Mouse (Mus musculus) macrophage (primary cell): ENCODE results near the gene Fabp6. TPM values are rescaled to one million over a fixed set of nuclear protein-coding genes. Genes with fewer than 3 reads are reported as not detected.

Experiments used
- H3K27ac ChIP-seq: fragments of 350-480 bp; formaldehyde crosslinking; 2 replicates; pipeline ENCODE4 v1.9.0; 2021
- H3K36me3 ChIP-seq: fragments of 350-480 bp; formaldehyde crosslinking; 2 replicates; pipeline ENCODE4 v1.9.0; 2021; ENCODE audit errors: inconsistent target
- H3K4me3 ChIP-seq: fragments of 350-480 bp; formaldehyde crosslinking; 2 replicates; pipeline ENCODE4 v1.9.0; 2021; ENCODE audit errors: inconsistent target
- H3K79me2 ChIP-seq: fragments of 350-480 bp; formaldehyde crosslinking; 2 replicates; pipeline ENCODE4 v1.9.0; 2021; ENCODE audit errors: inconsistent target
- WGBS: methylation state at CpG from one replicate; pipeline ENCODE4 v1.1.7; 2026; ENCODE audit warnings: inconsistent platforms; ENCODE audit not compliant: missing documents; 5-methylcytosine and 5-hydroxymethylcytosine counted together
- polyA plus RNA-seq: library from polyadenylated mRNA; stranded (reverse); fragments of 250-400 nt; gene quantifications from 3 replicates; pipeline ENCODE4 v1.2.4, GENCODE M21; 2018; ENCODE audit warnings: inconsistent platforms

Gene Fabp6
- polyA plus RNA-seq, 1 experiment from 2014 or later: not detected

DNA sequence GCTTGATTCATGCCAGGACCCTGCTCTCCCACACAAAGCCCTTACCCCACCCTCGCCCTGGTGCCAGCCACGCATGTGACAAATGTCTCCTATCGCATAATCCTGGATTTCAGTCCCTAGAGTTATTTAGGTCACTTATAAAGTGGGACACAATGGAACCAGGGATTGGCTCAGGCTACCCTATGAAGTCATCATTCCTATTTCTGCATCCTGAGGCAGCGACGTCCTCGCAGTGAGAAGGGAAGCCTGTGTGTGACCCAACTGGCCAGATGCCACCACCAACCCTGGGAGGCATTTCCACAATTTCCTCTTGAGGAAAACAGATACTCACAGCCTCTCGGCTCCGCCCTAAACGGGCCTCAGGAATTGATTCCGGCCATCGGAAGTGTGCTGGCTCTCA is 31.7 kb downstream of the Fabp6 start:
- H3K27ac ChIP-seq: no peak overlapping the region
- H3K36me3 ChIP-seq: no peaks in the 10 kb centered on the region
- H3K79me2 ChIP-seq: no peaks in the 10 kb centered on the region
- 20% methylated on average over 11 of the region's 11 CpGs for WGBS
- H3K4me3 ChIP-seq: no peak overlapping the region

DNA sequence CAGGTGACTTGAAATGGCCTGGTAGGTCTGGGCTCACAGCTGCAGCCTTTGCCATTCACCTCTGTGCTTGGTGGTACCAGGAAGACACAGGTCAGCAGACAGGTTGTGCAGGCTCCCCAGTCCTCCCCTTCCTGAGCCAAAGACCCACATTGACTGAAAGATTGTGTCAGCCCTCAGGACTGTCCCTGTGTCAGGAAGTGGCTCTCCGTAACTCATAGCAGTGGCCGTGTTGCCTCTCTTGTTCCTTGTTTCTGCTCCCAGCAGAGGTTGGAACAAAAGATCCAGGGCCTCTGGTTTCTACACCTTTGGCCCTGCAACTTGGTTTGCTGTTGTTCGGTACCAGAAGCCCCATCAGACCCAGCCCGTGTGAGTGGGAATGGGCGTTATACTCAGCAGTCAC is 32.2 kb downstream of the Fabp6 start:
- WGBS: 48% methylated on average over 5 of the region's 5 CpGs
- Histone ChIP-seq H3K4me3 (no peak overlapping the region), H3K79me2 (no peaks in the 10 kb centered on the region), H3K36me3 (no peaks in the 10 kb centered on the region), H3K27ac (no peak overlapping the region)

DNA sequence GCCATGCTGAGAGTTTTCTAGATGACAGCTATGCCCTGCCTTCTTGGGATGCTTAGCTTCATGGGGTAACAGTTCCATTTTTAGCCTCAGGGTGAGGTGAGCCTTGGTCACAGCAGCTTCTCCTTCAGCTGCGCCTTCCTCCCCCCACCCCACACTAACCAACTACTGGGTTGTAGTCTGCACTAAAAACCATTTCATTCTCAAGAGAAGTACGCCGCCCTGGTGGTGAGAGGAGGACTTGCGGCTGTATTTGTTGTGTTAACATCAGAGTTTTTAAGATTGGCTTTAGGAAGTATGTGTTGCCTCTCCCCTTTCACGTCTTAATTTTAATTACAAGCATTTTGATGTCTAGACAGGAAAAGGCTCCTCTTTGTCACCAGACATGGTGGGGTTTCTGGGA is 33.1 kb downstream of the Fabp6 start:
- no peaks in the 10 kb centered on the region for H3K36me3 ChIP-seq
- no peak overlapping the region for H3K4me3 ChIP-seq
- WGBS: 25% methylated on average over 5 of the region's 5 CpGs
- no peak overlapping the region for H3K27ac ChIP-seq
- no peaks in the 10 kb centered on the region for H3K79me2 ChIP-seq

DNA sequence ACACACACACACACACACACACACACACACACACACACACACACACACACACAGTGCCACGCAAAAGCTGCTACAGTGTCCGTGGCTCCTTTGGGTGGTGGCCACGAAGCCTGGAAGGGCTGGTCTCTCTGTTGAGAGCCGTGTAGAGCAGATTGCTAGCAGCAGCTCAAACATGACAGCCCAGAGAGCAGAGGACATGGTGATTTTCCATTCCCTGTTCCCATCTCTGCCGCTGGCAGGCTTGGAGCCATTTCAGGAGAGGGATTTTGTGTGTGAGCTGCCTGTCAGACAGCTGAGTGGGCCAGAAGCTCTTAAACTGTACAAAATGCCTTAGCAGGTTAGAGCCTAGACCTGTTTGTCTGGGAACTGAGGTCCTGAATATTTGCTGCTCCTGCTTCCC is 34.6 kb downstream of the Fabp6 start:
- Histone ChIP-seq H3K4me3 (no peak overlapping the region), H3K27ac (no peak overlapping the region), H3K36me3 (no peaks in the 10 kb centered on the region), H3K79me2 (no peaks in the 10 kb centered on the region)
- 91% methylated on average over 5 of the region's 5 CpGs for WGBS

DNA sequence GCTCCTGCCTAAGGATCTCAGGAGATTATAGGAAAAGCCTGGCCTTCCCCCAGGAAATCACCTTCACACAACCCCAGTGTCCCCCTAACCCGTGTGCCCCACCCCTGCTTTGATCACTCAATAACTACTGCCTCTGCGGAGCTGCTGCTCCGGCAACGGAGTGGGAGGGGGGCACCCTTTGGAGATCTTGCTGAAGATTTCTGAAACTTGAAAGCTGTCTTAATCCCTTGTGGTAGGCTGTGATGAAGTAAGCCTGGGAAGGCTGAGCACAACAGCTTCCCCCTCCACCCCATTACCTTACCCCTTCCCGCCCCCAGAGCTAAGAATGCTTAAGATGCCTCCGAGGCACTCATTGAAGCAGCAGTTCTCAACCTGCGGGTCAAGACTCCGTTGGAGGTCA is 35.5 kb downstream of the Fabp6 start:
- Histone ChIP-seq H3K36me3 (no peaks in the 10 kb centered on the region), H3K27ac (no peak overlapping the region)
- 90% methylated on average over 5 of the region's 8 CpGs for WGBS

DNA sequence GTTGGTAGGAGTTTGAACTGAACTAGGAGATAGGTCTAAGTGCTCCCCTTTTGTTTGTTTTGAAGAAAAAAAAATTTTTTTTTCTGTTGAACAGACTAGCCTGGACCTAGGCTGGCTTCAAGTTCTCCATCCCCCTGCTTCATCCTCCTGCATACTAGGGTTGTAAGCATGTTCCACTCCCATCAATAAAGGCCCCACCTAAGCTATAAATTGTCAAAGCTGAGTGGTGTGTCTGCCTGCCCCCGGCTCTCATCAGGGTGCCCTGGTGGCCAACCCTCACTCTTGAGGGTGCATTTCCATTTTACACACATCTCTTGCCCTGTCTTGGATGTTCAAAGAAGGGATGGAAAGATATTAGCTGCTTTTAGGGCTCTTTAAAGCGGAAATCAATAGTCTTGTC is 35.9 kb downstream of the Fabp6 start:
- no peaks in the 10 kb centered on the region for H3K79me2 ChIP-seq
- no peak overlapping the region for H3K27ac ChIP-seq
- 95% methylated on average over 2 of the region's 2 CpGs for WGBS
- no peaks in the 10 kb centered on the region for H3K36me3 ChIP-seq
- H3K4me3 ChIP-seq: no peak overlapping the region

More for the DNA sequence above, 35.5 kb downstream of the Fabp6 start:
- H3K4me3 ChIP-seq: no peak overlapping the region
- H3K79me2 ChIP-seq: no peaks in the 10 kb centered on the region

DNA sequence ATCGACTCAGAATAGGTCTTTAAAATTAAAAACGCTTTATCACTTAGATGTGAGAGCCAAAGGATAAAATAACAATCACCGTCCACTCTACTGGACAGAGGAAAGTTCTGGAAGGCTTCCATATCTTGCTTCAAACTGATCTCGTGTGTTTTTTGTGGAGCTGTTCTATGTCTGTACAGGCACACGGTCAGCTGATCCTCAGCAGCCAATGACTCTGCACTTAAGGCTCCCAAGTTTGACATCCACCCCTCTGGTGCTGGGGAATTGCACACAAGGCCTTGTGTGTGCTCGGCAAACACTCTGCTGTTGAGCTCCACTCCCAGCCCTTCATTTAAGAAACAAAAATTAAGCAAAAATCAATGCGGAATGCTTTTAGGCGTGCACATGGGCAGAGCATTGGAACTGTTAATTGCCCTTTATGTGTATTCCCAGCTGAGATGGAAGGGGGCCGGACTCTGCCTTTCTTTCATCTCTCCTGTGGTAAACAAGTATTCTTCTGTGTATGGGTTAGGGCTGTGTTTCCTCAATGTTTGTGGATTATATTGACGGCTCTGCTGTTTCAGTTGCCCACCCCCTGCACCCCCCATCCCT is 37.6 kb downstream of the Fabp6 start:
- 87% methylated on average over 10 of the region's 10 CpGs for WGBS
- no peaks in the 10 kb centered on the region for H3K36me3 ChIP-seq
- H3K27ac ChIP-seq: no peak overlapping the region
- no peaks in the 10 kb centered on the region for H3K79me2 ChIP-seq
- H3K4me3 ChIP-seq: no peak overlapping the region

DNA sequence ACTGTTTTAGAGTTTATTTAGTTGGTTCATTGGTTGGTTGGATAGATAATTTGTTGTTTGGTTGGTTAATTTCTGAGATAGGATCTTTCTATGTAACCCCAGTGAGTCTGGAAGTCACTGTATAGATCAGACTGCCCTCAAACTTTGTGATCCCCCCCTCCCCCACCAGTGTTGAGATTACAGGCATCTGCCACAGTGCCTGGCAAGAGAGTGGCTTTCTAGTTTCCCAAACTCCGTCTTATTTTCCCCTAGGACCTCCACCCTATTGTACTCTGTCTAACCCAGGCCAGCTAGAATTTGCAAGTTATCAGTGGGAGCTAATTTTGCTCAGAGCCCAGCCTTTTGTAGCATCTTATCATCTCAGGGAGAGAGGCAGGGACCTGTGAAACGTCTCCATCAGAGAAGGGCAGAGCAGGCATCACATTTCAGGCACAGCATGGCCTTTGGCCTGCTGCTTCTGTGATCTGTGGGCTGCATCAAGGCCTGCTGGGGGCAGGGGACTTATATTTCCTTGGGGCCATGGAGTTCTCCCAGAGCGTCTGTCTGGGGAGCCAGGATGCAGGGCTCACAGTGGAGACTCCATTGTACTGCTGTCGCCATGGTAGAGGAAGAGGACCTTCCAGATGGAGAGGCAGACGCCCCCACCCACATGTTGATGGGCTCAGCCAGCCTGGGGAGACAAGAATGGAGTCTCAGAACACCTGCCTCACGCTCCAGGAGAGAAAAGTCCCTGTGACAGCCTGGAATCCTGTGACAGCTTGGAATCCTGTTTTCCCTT is 41.6 kb downstream of the Fabp6 start:
- no peak overlapping the region for H3K27ac ChIP-seq
- H3K4me3 ChIP-seq: no peak overlapping the region
- H3K79me2 ChIP-seq: no peaks in the 10 kb centered on the region
- H3K36me3 ChIP-seq: no peaks in the 10 kb centered on the region
- 83% methylated on average over 6 of the region's 6 CpGs for WGBS

DNA sequence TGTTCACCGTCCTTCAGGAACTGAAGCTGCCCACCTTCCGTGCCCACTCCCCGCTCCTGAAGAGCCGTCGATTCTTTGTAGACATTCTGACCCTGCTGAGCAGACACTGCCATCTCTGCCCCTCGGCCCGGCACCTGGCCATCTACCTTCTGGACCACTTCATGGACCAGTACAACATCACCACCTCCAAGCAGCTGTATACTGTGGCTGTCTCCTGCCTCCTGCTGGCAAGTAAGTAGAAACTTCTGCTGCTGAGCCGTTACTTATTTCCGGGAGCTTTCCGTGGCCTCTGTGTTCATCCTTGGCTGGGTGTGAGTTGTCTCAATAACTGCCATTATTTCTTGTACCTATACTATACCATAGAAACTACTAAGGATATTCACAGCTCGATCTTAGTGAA is 44.8 kb downstream of the Fabp6 start:
- Histone ChIP-seq H3K27ac (no peak overlapping the region), H3K4me3 (no peak overlapping the region), H3K79me2 (no peaks in the 10 kb centered on the region), H3K36me3 (no peaks in the 10 kb centered on the region)
- WGBS: 94% methylated on average over 11 of the region's 11 CpGs

DNA sequence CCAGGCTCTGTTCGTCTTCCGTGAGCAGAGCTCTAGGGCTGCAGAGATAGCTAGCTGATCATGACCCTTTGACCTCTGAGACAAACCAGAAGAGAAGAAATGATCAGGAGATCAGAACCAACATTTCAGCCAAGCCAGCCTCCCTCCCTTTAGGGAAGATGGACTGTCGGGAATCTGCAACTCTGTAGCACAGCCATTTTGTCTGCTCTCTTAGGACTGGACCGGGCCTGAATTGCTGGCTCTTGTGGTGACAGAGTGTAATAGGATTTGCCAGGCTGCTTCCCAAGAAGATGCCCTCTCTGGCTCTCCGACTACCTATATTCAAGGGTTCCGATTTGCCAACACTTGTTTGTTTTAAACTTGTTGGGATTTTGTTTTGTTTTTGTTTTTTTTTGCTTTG is 48.7 kb downstream of the Fabp6 start:
- Histone ChIP-seq H3K27ac (no peak overlapping the region), H3K36me3 (no peaks in the 10 kb centered on the region), H3K4me3 (no peak overlapping the region), H3K79me2 (no peaks in the 10 kb centered on the region)
- 97% methylated on average over 6 of the region's 6 CpGs for WGBS

DNA sequence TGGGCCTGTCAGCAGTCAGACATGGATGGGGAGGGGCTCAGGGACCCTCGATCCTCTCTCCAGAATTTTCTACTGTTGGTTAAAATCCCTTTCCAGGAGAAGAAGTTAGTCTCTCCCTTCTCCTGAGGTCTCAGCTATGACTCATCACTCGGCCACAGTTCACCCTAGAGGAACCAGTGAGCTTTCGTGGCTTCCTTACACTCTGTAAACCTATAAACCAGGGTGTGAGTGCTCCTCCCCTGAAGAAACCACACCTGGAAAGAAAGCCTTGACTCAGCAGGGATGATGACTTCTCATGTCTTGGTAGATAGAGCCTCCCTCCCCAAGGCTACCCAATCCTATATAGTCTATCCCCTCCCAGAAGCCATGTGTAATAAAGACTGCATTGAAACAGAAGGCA is 49.6 kb downstream of the Fabp6 start:
- 39% methylated on average over 3 of the region's 3 CpGs for WGBS
- Histone ChIP-seq H3K36me3 (no peaks in the 10 kb centered on the region), H3K4me3 (no peak overlapping the region), H3K79me2 (no peaks in the 10 kb centered on the region), H3K27ac (no peak overlapping the region)

DNA sequence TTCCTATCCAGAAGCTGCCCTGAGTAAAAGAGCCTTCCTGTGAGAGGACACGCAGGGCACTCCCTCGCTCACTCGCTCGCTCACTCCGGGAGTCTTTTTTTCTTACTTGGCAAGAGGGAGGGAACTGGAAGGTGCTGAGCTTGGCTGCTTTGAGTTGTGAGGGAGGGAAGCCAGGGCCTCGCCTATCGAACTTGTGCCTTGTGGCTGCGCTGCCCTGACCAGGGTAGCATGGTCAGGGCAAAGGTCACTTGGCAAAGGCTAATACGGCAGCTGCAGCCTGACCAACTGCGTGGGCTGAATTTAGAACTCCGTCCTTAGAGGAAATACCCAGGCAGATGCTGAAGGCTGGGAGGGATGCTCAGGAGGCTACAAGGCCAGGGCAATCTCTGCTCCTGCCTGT is 51.6 kb downstream of the Fabp6 start:
- 95% methylated on average over 11 of the region's 11 CpGs for WGBS
- H3K36me3 ChIP-seq: no peaks in the 10 kb centered on the region
- H3K27ac ChIP-seq: no peak overlapping the region
- no peaks in the 10 kb centered on the region for H3K79me2 ChIP-seq
- H3K4me3 ChIP-seq: no peak overlapping the region

DNA sequence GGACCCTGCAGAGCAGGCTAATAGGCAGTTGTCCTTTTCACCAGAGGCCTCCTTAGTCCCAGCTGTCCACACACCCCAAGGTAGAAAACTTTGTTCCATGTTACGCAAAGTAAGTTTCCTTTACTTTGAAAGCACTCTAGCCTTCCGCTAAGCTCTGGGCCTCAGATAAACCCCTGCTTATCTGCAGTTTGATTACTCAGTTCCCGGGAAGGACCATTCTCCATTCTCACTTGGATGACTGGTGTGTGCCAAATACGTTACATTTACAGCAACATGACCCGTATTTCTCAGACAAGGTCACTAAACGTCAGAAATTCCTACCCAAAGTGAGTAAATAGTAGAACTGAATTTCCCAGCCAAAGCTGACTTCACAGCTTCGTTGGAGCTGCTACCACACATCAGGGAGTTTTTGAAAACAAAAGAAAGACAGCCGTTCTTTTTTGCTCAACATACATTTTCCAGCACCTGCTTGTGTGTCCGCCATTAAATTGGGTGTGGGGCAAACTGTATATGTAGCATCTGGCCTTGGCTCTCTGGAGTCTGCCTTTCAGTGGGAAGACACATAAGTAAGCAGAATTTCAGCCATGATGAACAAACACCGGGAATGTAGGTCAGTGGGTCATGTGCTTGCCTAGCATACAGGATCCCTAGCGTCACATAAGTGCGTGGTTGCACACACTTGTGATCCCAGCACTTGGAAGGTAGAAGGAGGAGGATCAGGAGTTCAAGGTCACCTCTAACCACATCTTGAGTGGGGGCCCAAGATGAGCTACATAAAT is 52.5 kb downstream of the Fabp6 start:
- Histone ChIP-seq H3K27ac (no peak overlapping the region), H3K4me3 (no peak overlapping the region), H3K36me3 (no peaks in the 10 kb centered on the region), H3K79me2 (no peaks in the 10 kb centered on the region)
- 92% methylated on average over 12 of the region's 12 CpGs for WGBS

DNA sequence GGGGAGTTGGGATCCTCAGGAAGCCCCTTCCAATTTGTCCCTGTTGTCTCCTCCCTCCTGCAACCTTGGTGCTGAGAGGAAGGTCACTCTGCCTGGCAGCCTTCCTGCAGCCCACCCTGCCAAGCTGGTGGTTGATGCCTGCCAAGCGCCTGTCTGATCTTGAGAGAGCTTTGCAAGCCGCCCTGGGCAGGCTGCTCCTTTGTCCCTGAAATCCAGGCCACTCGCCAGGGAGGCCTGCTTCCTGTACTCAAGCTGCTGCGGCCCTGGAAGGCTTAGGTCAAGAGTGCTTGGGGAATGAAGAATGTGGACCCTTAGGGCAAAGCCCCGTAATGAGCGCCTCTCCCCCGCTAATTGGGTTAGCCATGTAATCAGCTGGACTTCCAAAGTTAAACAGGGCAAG is 53.2 kb downstream of the Fabp6 start:
- WGBS: 95% methylated on average over 7 of the region's 7 CpGs
- no peaks in the 10 kb centered on the region for H3K36me3 ChIP-seq

DNA sequence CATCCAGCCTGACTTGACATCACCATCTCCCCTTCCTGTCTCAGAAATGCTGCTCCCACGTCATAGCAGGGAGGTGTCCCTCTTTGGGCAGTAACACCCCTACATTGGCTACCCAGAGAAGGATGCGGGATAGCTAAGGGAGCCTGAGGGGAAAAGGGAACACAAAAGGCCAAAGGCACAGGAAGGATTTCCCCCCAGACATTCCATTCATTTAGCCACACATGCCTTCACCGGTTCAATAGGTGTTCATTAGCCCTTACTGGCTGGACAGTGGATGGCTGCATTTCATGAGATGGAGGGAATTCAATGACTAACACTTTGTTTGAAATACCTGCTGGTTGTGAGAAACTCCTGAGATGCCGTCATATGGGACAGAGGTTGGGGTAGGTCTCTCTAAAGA is 54.7 kb downstream of the Fabp6 start:
- Histone ChIP-seq H3K79me2 (no peaks in the 10 kb centered on the region), H3K36me3 (no peaks in the 10 kb centered on the region), H3K27ac (no peak overlapping the region), H3K4me3 (no peak overlapping the region)
- WGBS: 92% methylated on average over 4 of the region's 4 CpGs

More for the DNA sequence above, 53.2 kb downstream of the Fabp6 start:
- Histone ChIP-seq H3K79me2 (no peaks in the 10 kb centered on the region), H3K27ac (no peak overlapping the region), H3K4me3 (no peak overlapping the region)
